Mouse (Mus musculus) kidney, adult 9 months (tissue): Measurements from ENCODE around the gene Rftn1.
A peak's percentile ranks its signal among the peaks of the same experiment; 100 is the strongest.

ENCODE experiments used
- DNase-seq: peaks from one replicate; pipeline ENCODE4 v3.0.0; 2022

Gene Rftn1

GRCm38 (mm10) chr17:49972164-49972563, 218.3 kb downstream of the Rftn1 start:
- DNase-seq: no peak

DNA sequence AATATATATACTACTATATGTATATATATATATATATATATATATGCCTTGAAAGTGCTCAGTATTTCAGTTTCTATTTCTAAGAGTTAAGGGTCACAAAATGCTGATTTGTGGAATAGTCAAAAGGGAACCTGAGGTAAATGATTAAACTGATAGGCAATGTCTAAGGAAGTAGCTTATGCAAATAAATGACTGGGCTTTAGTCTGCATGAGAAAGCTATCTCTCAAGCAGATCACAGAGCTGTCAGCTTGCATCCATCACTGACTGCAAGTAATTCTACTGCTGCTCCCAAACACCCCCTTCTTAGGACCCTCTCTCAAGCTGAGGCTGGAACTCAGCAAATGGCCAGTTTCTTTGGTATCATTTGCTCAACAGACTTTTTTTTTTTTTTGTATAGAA, 219.4 kb downstream of the Rftn1 start:
- no peak for DNase-seq

- peak; percentile 54 for DNase-seq
These were observed 221.8 kb downstream of the Rftn1 start for GRCm38 (mm10) chr17:49968467-49969207.

DNA sequence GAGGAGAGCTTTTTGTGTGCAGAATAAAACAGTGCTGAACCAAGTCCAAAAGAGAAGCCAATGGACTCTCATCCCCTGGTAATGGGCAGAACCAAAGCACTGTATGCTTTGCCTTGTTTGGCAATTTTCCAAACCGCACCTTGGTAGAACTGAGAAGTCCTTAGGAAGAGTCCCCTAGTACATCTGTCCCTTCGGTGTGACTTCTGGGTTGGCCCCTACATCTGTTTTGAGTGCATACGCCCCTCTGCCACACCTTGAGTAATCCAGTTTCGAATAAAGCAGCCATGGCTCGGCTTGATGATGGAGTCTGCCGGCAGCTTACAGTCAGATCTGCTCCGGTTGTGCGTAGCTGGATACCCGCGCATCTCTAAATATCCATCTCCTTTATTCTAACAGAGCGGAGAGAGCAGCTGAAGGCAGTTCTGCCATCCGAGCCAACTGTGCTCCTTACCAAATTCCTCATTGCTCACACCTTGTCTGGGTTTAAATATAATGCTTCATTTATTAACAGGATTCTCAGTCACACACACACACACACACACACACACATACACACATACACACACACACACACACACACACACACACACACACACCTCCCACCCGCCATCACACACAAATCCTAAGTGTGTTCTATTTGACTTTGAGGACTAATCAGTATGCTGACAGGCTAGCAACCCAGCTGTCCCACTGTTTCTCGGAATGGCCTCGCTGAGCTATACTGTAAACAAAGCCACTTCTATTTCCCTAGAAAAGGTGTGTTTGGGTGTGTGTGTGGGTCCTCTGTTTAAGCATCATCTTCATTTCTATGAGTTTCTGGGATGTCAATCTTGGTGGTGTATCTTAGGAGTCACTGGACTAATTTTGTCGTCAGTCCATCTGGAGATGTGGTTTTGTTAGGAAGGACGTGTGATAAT, 224.4 kb downstream of the Rftn1 start:
- no peak for DNase-seq

GRCm38 (mm10) chr17:49965035-49965434, 225.4 kb downstream of the Rftn1 start:
- no peak for DNase-seq

- no peak for DNase-seq
These were observed 226.0 kb downstream of the Rftn1 start for GRCm38 (mm10) chr17:49964471-49964870.

DNA sequence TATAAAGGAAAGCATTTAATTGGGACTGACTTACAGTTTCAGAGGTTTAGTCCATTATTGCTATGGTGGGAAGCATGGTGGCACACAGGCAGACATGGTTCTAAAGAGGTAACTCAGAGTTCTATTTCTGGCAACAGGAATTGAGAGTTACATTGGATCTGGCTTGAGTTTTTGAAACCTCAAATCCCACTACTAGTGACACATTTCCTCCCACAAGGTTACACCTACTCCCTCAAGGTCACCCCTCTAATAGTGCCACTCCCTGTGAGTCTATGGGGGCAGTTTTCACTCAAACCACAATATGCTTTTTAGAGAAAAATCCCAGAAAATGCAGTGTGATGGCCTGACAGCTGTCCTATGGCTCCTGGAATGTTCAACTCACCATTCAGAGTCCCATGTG, 231.5 kb downstream of the Rftn1 start:
- no peak for DNase-seq

- DNase-seq: peak; percentile 19
These were observed 238.4 kb downstream of the Rftn1 start for GRCm38 (mm10) chr17:49951856-49952607.

DNA sequence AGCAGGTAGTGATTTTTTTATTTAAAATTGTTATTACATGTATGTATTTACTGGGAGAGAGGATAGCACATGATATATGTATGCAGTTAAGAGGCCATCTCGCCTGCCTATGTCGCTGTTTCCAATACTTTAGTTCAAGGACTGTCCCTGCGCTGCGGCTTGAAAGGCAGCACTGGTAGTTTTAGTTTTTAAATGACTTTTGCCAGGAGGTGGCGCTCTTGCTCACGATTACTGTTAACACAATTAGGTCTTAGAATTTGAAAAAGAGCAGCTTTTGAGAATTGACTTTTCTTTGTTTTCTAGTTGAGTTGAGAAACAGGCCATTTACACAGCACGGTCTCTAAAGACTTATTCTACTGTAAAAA, 239.0 kb downstream of the Rftn1 start:
- peak; percentile 77 for DNase-seq

DNA sequence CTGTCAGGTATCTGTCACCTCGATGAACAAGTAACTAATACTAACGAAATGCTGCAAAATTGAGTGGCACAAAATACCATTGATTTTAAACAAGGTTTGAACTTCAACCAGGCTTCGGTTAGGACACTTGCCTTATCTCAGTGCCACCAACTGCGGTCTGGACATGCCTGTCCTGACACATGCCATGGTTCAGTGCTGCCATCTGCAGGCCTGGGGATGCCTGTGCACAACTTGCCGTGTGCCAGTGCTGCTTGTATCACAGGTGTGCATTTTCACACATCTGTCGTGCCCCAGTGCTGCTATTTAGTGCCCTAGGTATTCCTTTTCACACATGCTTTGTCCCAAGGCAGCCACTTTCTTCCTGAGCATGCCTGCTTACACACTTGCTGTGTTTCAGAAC, 247.8 kb downstream of the Rftn1 start:
- peak; percentile 14 for DNase-seq
